Mouse (Mus musculus) liver, embryonic 13.5 days (tissue): ENCODE data around the gene Pgam1. TPM values are rescaled to one million over a fixed set of nuclear protein-coding genes. Genes with fewer than 3 reads are reported as not detected.

ENCODE experiments used
- ATAC-seq: fragments of 200-750 bp; cut with Nextera tagmentation; 2 replicates; pipeline ENCODE4 v1.8.0; 2017; ENCODE audit warnings: low read depth, mild to moderate bottlenecking, moderate number of reproducible peaks, moderate library complexity
- DNase-seq: peaks from one replicate; pipeline ENCODE4 v3.0.0; 2022
- H3K27ac ChIP-seq: fragments of 300-500 bp; sonication (generic); 2 replicates; pipeline ENCODE4 v1.5.1; 2015; ENCODE audit warnings: moderate library complexity, mild to moderate bottlenecking, inconsistent platforms
- H3K27me3 ChIP-seq: fragments of 300-500 bp; sonication (generic); 2 replicates; pipeline ENCODE4 v1.6.1; 2015; ENCODE audit warnings: mild to moderate bottlenecking, inconsistent platforms
- H3K36me3 ChIP-seq: fragments of 300-500 bp; sonication (generic); 2 replicates; pipeline ENCODE4 v1.6.1; 2015; ENCODE audit warnings: mild to moderate bottlenecking, inconsistent platforms
- H3K4me1 ChIP-seq: fragments of 300-500 bp; sonication (generic); replicated peaks from 2 replicates; pipeline ENCODE4 v1.6.1; 2015; ENCODE audit warnings: inconsistent platforms
- H3K4me2 ChIP-seq: fragments of 300-500 bp; sonication (generic); 2 replicates; pipeline ENCODE4 v1.6.1; 2015; ENCODE audit warnings: inconsistent platforms, mild to moderate bottlenecking, moderate library complexity
- H3K4me3 ChIP-seq: fragments of 300-500 bp; sonication (generic); replicated peaks from 2 replicates; pipeline ENCODE4 v1.5.1; 2015; ENCODE audit warnings: mild to moderate bottlenecking, inconsistent platforms
- H3K9ac ChIP-seq: fragments of 300-500 bp; sonication (generic); 2 replicates; pipeline ENCODE4 v1.6.1; 2015; ENCODE audit warnings: mild to moderate bottlenecking, inconsistent platforms
- H3K9me3 ChIP-seq: fragments of 300-500 bp; sonication (generic); replicated peaks from 2 replicates; pipeline ENCODE4 v1.6.1; 2016; ENCODE audit warnings: inconsistent platforms
- WGBS: fragments of 180-500 bp; shearing (Covaris S2); methylation state at CpG from one replicate; pipeline ENCODE4 v1.1.7; 2015; ENCODE audit not compliant: insufficient replicate concordance; 5-methylcytosine and 5-hydroxymethylcytosine counted together
- polyA plus RNA-seq: library from polyadenylated mRNA; unstranded; fragments of >200 nt; fragmentation: Nextera tagmentation; extraction: Ambion mirVana; gene quantifications from 2 replicates; pipeline ENCODE4 v1.2.1, GENCODE M21; 2015

Pgam1 gene
- polyA plus RNA-seq, 1 experiment from 2014 or later = 230 TPM

DNA sequence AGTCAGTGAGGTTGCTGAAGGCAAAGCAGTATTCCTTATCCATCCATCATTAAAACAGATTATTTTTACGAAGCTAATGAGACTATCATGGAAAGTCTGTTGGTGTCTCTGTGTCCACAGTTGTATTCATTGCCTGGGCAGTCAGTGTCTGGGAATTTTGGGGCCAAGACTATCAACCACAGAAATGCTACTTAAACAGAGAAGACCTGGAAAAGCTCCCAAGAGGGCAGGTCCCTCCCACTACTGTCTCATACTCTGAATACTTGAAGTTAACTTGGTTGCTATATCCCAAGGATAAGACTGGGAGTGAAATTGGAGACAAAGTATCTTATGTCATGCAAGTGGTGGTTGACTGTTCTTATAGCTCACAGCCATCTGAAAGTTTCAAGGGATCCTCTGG lies 24.2 kb downstream of the Pgam1 start:
- H3K4me3 ChIP-seq = no peak overlapping the region
- peaks cover 33% of the 10 kb centered on the region for H3K4me1 ChIP-seq
- no peak overlapping the region for H3K27ac ChIP-seq
- DNase-seq = no peak
- no peak overlapping the region for H3K4me2 ChIP-seq
- WGBS = 62% methylated on average over 1 of the region's 1 CpGs
- no peaks in the 10 kb centered on the region for H3K9me3 ChIP-seq
- H3K9ac ChIP-seq = no peak overlapping the region
- no peak for ATAC-seq
- peaks cover 44% of the 10 kb centered on the region for H3K36me3 ChIP-seq
- no peaks in the 10 kb centered on the region for H3K27me3 ChIP-seq

DNA sequence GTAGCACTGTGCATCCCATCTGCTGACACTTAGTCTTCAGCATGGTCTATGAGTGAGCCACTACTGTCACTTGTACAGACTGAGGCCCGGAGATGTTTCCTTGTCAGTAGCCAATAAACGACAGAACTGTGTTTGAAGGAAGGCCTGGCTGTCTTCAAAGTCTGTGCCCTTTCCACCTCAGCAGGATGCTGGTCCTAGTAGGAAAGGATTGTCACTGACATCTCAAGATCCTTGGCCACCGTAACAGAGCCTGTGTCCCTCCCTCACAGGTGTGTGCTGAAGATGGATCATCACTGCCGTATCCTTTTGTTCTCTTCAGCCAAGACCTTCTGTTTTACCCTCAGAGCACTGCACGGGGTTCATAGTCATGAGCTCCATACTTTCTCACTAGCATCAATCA lies 26.8 kb downstream of the Pgam1 start:
- DNase-seq (no peak), ATAC-seq (no peak)
- Histone ChIP-seq H3K27me3 (no peaks in the 10 kb centered on the region), H3K27ac (no peak overlapping the region), H3K4me2 (no peak overlapping the region), H3K9ac (no peak overlapping the region), H3K36me3 (peaks cover 65% of the 10 kb centered on the region), H3K9me3 (no peaks in the 10 kb centered on the region), H3K4me1 (peaks cover 18% of the 10 kb centered on the region), H3K4me3 (no peak overlapping the region)
- WGBS = 85% methylated on average over 5 of the region's 5 CpGs

DNA sequence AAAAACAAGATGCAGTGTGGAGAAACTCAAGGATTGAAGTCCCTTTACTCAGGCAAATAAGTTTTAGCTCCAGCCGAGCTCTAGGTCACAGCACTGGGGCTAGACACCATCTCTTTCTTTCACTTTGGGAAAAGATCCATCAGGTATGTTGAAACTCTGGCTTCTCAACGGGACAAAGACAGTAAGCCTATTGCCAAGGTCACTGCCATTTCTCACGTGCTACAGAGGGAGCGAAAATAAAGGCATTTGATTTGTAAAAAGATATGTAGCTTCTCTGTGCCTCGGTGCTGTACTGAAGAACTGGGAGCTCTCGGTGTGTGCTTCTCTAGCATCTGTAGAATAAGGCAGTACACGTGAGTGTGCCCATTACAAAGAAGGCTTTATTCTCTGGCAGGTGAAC lies 32.1 kb downstream of the Pgam1 start:
- ATAC-seq (no peak), DNase-seq (no peak)
- Histone ChIP-seq H3K9me3 (no peaks in the 10 kb centered on the region), H3K27ac (no peak overlapping the region), H3K9ac (no peak overlapping the region), H3K27me3 (no peaks in the 10 kb centered on the region), H3K36me3 (peaks cover 97% of the 10 kb centered on the region), H3K4me1 (no peaks in the 10 kb centered on the region; the same call in 1 of the 2 replicates), H3K4me3 (no peak overlapping the region), H3K4me2 (no peak overlapping the region)
- 76% methylated on average over 7 of the region's 7 CpGs for WGBS

- no peak for ATAC-seq
Observed at GRCm38 (mm10) chr19:41952287-41952686, 40.6 kb downstream of the Pgam1 start.

DNA sequence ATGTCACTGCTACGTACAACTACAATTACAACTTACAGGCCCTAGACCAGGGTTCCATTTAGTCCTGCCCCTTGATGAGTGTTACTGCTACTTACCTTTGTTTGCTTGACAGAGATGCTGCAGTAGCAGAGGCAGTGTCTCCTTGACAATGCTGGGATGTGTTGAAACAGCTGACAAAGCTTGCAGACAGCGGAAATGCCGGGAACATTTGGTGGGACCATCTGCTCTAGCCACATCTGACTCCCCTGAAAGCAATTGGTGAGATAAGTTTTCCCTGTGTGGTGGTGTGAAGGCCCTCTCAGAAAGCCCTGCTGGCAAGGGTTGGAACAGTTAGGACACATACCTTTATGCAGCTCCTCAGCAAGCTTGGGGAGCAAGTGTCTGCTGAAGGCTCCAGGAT lies 41.9 kb downstream of the Pgam1 start:
- H3K4me3 ChIP-seq = no peak overlapping the region
- WGBS = 83% methylated on average over 3 of the region's 3 CpGs
- H3K27ac ChIP-seq = no peak overlapping the region
- no peaks in the 10 kb centered on the region for H3K27me3 ChIP-seq
- no peaks in the 10 kb centered on the region for H3K4me1 ChIP-seq
- no peaks in the 10 kb centered on the region for H3K9me3 ChIP-seq
- ATAC-seq = no peak
- DNase-seq = no peak
- H3K4me2 ChIP-seq = no peak overlapping the region
- H3K9ac ChIP-seq = no peak overlapping the region
- H3K36me3 ChIP-seq = peaks cover 96% of the 10 kb centered on the region

More at GRCm38 (mm10) chr19:41952287-41952686, 40.6 kb downstream of the Pgam1 start:
- no peaks in the 10 kb centered on the region for H3K9me3 ChIP-seq
- H3K4me2 ChIP-seq = no peak overlapping the region
- H3K36me3 ChIP-seq = peaks cover 96% of the 10 kb centered on the region
- H3K9ac ChIP-seq = no peak overlapping the region
- WGBS = 78% methylated on average over 4 of the region's 4 CpGs
- H3K27me3 ChIP-seq = no peaks in the 10 kb centered on the region
- no peaks in the 10 kb centered on the region; the same call in 1 of the 2 replicates for H3K4me1 ChIP-seq
- DNase-seq = no peak
- H3K27ac ChIP-seq = no peak overlapping the region
- no peak overlapping the region for H3K4me3 ChIP-seq

Other genes starting within 250 kb of the Pgam1 start
- gene Slit1, start 168.3 kb upstream of the Pgam1 start, polyA plus RNA-seq = 0.05 and 0.12 TPM in 2 replicates
- 25.0 and 33.6 TPM in 2 replicates for gene Arhgap19, start 109.9 kb upstream of the Pgam1 start, polyA plus RNA-seq
- 13.7 and 14.5 TPM in 2 replicates for gene Frat1, start 82.0 kb upstream of the Pgam1 start, polyA plus RNA-seq
- gene Frat2, start 63.8 kb upstream of the Pgam1 start, polyA plus RNA-seq = 4.6 and 6.0 TPM in 2 replicates
- gene Rrp12, start 15.8 kb upstream of the Pgam1 start, polyA plus RNA-seq = 15.2 and 17.2 TPM in 2 replicates
- 61.6 and 67.2 TPM in 2 replicates for gene Exosc1, start 21.5 kb downstream of the Pgam1 start, polyA plus RNA-seq
- gene Zdhhc16, start 21.6 kb downstream of the Pgam1 start, polyA plus RNA-seq = 43.1 and 44.1 TPM in 2 replicates
- 10.4 and 13.5 TPM in 2 replicates for gene Mms19, start 69.2 kb downstream of the Pgam1 start, polyA plus RNA-seq
- gene Ubtd1, start 69.8 kb downstream of the Pgam1 start, polyA plus RNA-seq = 3.3 and 3.9 TPM in 2 replicates
- 0.15 and 0.16 TPM in 2 replicates for gene Ankrd2, start 124.1 kb downstream of the Pgam1 start, polyA plus RNA-seq
- 21.6 and 21.9 TPM in 2 replicates for gene Hoga1, start 133.7 kb downstream of the Pgam1 start, polyA plus RNA-seq
- 0.15 TPM in 1 of 2 replicates, not detected in the other for gene 4933411K16Rik, start 140.3 kb downstream of the Pgam1 start, polyA plus RNA-seq
- gene Morn4, start 174.4 kb downstream of the Pgam1 start, polyA plus RNA-seq = 2.6 and 2.8 TPM in 2 replicates
- 9.7 and 9.9 TPM in 2 replicates for gene Pi4k2a, start 178.5 kb downstream of the Pgam1 start, polyA plus RNA-seq
- 15.6 and 15.8 TPM in 2 replicates for gene Avpi1, start 217.1 kb downstream of the Pgam1 start, polyA plus RNA-seq
- 1.6 TPM in 2 replicates for gene Marveld1, start 235.5 kb downstream of the Pgam1 start, polyA plus RNA-seq